ENCODE assay signal across 8 mouse cellular contexts in genomic region chr8:107411391-107411790, GRCm38 (mm10). TPM values are rescaled to one million over a fixed set of nuclear protein-coding genes. Genes with fewer than 3 reads are reported as not detected.
DNase-seq lines count a peak whose midpoint lies in the region; ATAC-seq and TF ChIP-seq lines count a peak whose summit lies in the region.

No protein-coding gene starts in this region.

- no peaks in the 10 kb centered on the region for H3K27me3 ChIP-seq in hindbrain, embryonic 10.5 days (ENCODE audit: insufficient read depth, poor library complexity, severe bottlenecking)
- no peaks in the 10 kb centered on the region for H3K27me3 ChIP-seq in hindbrain, embryonic 16.5 days (replicated peaks; ENCODE audit: control insufficient read depth, insufficient read depth, low read length)
- H3K27me3 ChIP-seq in limb, embryonic 14.5 days (ENCODE audit: control insufficient read depth, insufficient read depth, low read length): no peaks in the 10 kb centered on the region

- WGBS in hindbrain, embryonic 10.5 days: 78% methylated on average over 4 of the region's 4 CpGs
- WGBS in hindbrain, embryonic 16.5 days: 67% methylated on average over 4 of the region's 4 CpGs
- WGBS in bone marrow, adult 2 months: 62% methylated on average over 4 of the region's 4 CpGs
- 70% methylated on average over 4 of the region's 4 CpGs for WGBS in limb, embryonic 14.5 days

- no peaks in the 10 kb centered on the region for H3K9me3 ChIP-seq in hindbrain, embryonic 10.5 days
- no peaks in the 10 kb centered on the region for H3K9me3 ChIP-seq in hindbrain, embryonic 16.5 days (ENCODE audit: control insufficient read depth, low read length)
- H3K9me3 ChIP-seq in limb, embryonic 14.5 days (ENCODE audit: control insufficient read depth, low read length): no peaks in the 10 kb centered on the region

- peak; percentile 21; the same call in 1 of the 2 replicates for TF ChIP-seq CTCF in bone marrow, adult 2 months (IDR thresholded peaks at IDR 0.05; ENCODE audit: control insufficient read depth, insufficient read depth, low read length)

- no peak overlapping the region for H3K4me3 ChIP-seq in hindbrain, embryonic 10.5 days
- H3K4me3 ChIP-seq in hindbrain, embryonic 16.5 days (ENCODE audit: low read length): no peak overlapping the region
- H3K4me3 ChIP-seq in bone marrow, adult 2 months (replicated peaks; ENCODE audit: control insufficient read depth, low read depth, low read length): no peak overlapping the region
- no peak overlapping the region for H3K4me3 ChIP-seq in limb, embryonic 14.5 days (replicated peaks; ENCODE audit: low read length)

- no peak overlapping the region for H3K4me2 ChIP-seq in hindbrain, embryonic 16.5 days (ENCODE audit: low read length)
- no peak overlapping the region for H3K4me2 ChIP-seq in limb, embryonic 14.5 days (replicated peaks; ENCODE audit: low read depth, low read length, severe bottlenecking)

- no peak for TF ChIP-seq POLR2A in bone marrow, adult 2 months (IDR thresholded peaks at IDR 0.05; ENCODE audit: borderline replicate concordance, control insufficient read depth, low read depth, low read length)
- no peak for TF ChIP-seq POLR2A in limb, embryonic 14.5 days (IDR thresholded peaks at IDR 0.05; ENCODE audit: borderline replicate concordance, extremely low read depth, insufficient read depth, insufficient read length)

- no peak overlapping the region for H3K9ac ChIP-seq in hindbrain, embryonic 16.5 days (ENCODE audit: low read depth, low read length)
- H3K9ac ChIP-seq in limb, embryonic 14.5 days (ENCODE audit: low read depth, low read length, severe bottlenecking): no peak overlapping the region

- no peak overlapping the region for H3K27ac ChIP-seq in hindbrain, embryonic 10.5 days
- no peak overlapping the region for H3K27ac ChIP-seq in hindbrain, embryonic 16.5 days (ENCODE audit: low read depth, low read length)
- H3K27ac ChIP-seq in bone marrow, adult 2 months (ENCODE audit: control insufficient read depth, insufficient read depth, low read depth, low read length, poor library complexity): no peak overlapping the region
- no peak overlapping the region for H3K27ac ChIP-seq in limb, embryonic 14.5 days (replicated peaks; ENCODE audit: low read depth, low read length)

- ATAC-seq in hindbrain, embryonic 16.5 days: no peak
- ATAC-seq in limb, embryonic 14.5 days (ENCODE audit: low FRiP score, low read depth): no peak

- peak; percentile 34 for DNase-seq in hindbrain, embryonic 10.5 days (ENCODE audit: low spot score)
- DNase-seq in A20 (ENCODE audit: low read depth, low spot score): peak; percentile 22
- peak; percentile 49 for DNase-seq in limb, embryonic 14.5 days (ENCODE audit: low spot score)
- no peak for DNase-seq in cerebellum, adult 8-10 months
- DNase-seq in layer of hippocampus, adult 18-20 months (ENCODE audit: low spot score in 2 of 2): no peak
- DNase-seq in heart, adult 9 months (ENCODE audit: low spot score in 2 of 2): no peak

- no peaks in the 10 kb centered on the region for H3K4me1 ChIP-seq in hindbrain, embryonic 10.5 days (replicated peaks)
- no peaks in the 10 kb centered on the region for H3K4me1 ChIP-seq in hindbrain, embryonic 16.5 days (ENCODE audit: control insufficient read depth, insufficient read depth, low read depth, low read length)
- no peaks in the 10 kb centered on the region for H3K4me1 ChIP-seq in bone marrow, adult 2 months (ENCODE audit: control insufficient read depth, insufficient read depth, low read length)
- H3K4me1 ChIP-seq in limb, embryonic 14.5 days (ENCODE audit: control insufficient read depth, insufficient read depth, low read length): no peaks in the 10 kb centered on the region

- H3K36me3 ChIP-seq in hindbrain, embryonic 10.5 days: peaks cover 85% of the 10 kb centered on the region
- peaks cover 45% of the 10 kb centered on the region for H3K36me3 ChIP-seq in hindbrain, embryonic 16.5 days (ENCODE audit: control insufficient read depth, insufficient read depth, low read length)
- peaks cover 78% of the 10 kb centered on the region for H3K36me3 ChIP-seq in limb, embryonic 14.5 days (ENCODE audit: control insufficient read depth, insufficient read depth, low read length)

RNA-seq across cellular contexts. Expression of gene Nqo1, which starts 8.4 kb away (rescaled TPM):
- 4.5 and 5.5 TPM in 2 replicates for polyA plus RNA-seq in hindbrain, embryonic 10.5 days (2016; fragmentation: Nextera tagmentation; extraction: Ambion mirVana)
- 13.3 and 15.1 TPM in 2 replicates for polyA plus RNA-seq in hindbrain, embryonic 16.5 days (2015; fragmentation: Nextera tagmentation; extraction: Ambion mirVana)
- polyA plus RNA-seq in bone marrow, adult 2 months (2011; ENCODE audit: insufficient read depth, insufficient read length, low replicate concordance, missing spikeins): 8.1 and 14.0 TPM in 2 replicates
- 9.6 and 11.0 TPM in 2 replicates for polyA plus RNA-seq in limb, embryonic 14.5 days (2012; rRNA removed)
- polyA plus RNA-seq in limb, embryonic 14.5 days (2014; fragmentation: Nextera tagmentation; extraction: Ambion mirVana): 15.0 and 17.0 TPM in 2 replicates
- total RNA-seq in layer of hippocampus, adult 18-20 months (2021): 1 to 10 TPM; 5.1 to 5.9 TPM

RNA-seq across cellular contexts. Expression of gene Nob1, which starts 13.5 kb away (rescaled TPM):
- polyA plus RNA-seq in hindbrain, embryonic 10.5 days (2016; fragmentation: Nextera tagmentation; extraction: Ambion mirVana): 91.8 and 92.7 TPM in 2 replicates
- 64.2 and 65.2 TPM in 2 replicates for polyA plus RNA-seq in hindbrain, embryonic 16.5 days (2015; fragmentation: Nextera tagmentation; extraction: Ambion mirVana)
- 20.5 and 28.4 TPM in 2 replicates for polyA plus RNA-seq in bone marrow, adult 2 months (2011; ENCODE audit: insufficient read depth, insufficient read length, low replicate concordance, missing spikeins)
- polyA plus RNA-seq in limb, embryonic 14.5 days (2012; rRNA removed): 92.5 and 99.8 TPM in 2 replicates
- polyA plus RNA-seq in limb, embryonic 14.5 days (2014; fragmentation: Nextera tagmentation; extraction: Ambion mirVana): 51.8 and 57.2 TPM in 2 replicates
- total RNA-seq in layer of hippocampus, adult 18-20 months (2021): 10 to 100 TPM; 40.7 to 44.1 TPM

RNA-seq across cellular contexts. Expression of gene Wwp2, which starts 24.8 kb away (rescaled TPM):
- polyA plus RNA-seq in hindbrain, embryonic 10.5 days (2016; fragmentation: Nextera tagmentation; extraction: Ambion mirVana): 61.7 and 64.6 TPM in 2 replicates
- polyA plus RNA-seq in hindbrain, embryonic 16.5 days (2015; fragmentation: Nextera tagmentation; extraction: Ambion mirVana): 32.6 and 39.5 TPM in 2 replicates
- 61.9 and 103 TPM in 2 replicates for polyA plus RNA-seq in bone marrow, adult 2 months (2011; ENCODE audit: insufficient read depth, insufficient read length, low replicate concordance, missing spikeins)
- 315 and 409 TPM in 2 replicates for polyA plus RNA-seq in limb, embryonic 14.5 days (2012; rRNA removed)
- 153 and 200 TPM in 2 replicates for polyA plus RNA-seq in limb, embryonic 14.5 days (2014; fragmentation: Nextera tagmentation; extraction: Ambion mirVana)
- total RNA-seq in layer of hippocampus, adult 18-20 months (2021): 10 to 100 TPM; 34.2 to 35.5 TPM

Comparison
In these comparisons a context has a peak if more than half of its experiments do, and no peak if none do; other contexts are left out.
1. DNase-seq: peak in hindbrain, embryonic 10.5 days (single experiment), A20 (single experiment) and limb, embryonic 14.5 days (single experiment); none in cerebellum, adult 8-10 months (single experiment), layer of hippocampus, adult 18-20 months (0 of 2) and heart, adult 9 months (0 of 2).